ENCODE assay signal across 9 mouse cellular contexts in genomic region chr1:144197684-144198083, GRCm38 (mm10). TPM values are rescaled to one million over a fixed set of nuclear protein-coding genes. Genes with fewer than 3 reads are reported as not detected.
DNase-seq lines count a peak whose midpoint lies in the region; ATAC-seq lines count a peak whose summit lies in the region.
"Had no signal": no experiment of that assay in that cellular context is flagged by ENCODE, and none has a peak within 500 bp of the region (broad histone marks: within the 10 kb centered on the region; RNA-seq: fewer than 3 reads in every experiment).

No protein-coding gene starts in this region.

- no peak overlapping the region for H3K4me3 ChIP-seq in embryonic facial prominence, embryonic 11.5 days (ENCODE audit: low read depth, low read length)

- H3K36me3 ChIP-seq in embryonic facial prominence, embryonic 11.5 days (replicated peaks; ENCODE audit: control insufficient read depth, insufficient read depth, low read depth, low read length) = no peaks in the 10 kb centered on the region

- H3K9ac ChIP-seq in embryonic facial prominence, embryonic 11.5 days (replicated peaks; ENCODE audit: low read length) = no peak overlapping the region

- no peak overlapping the region for H3K27ac ChIP-seq in embryonic facial prominence, embryonic 11.5 days (replicated peaks; ENCODE audit: low read depth, low read length)

- no peaks in the 10 kb centered on the region for H3K9me3 ChIP-seq in embryonic facial prominence, embryonic 11.5 days (replicated peaks; ENCODE audit: control insufficient read depth, low read length)

- H3K4me2 ChIP-seq in embryonic facial prominence, embryonic 11.5 days (ENCODE audit: low read depth, low read length) = no peak overlapping the region

- no peaks in the 10 kb centered on the region for H3K27me3 ChIP-seq in embryonic facial prominence, embryonic 11.5 days (ENCODE audit: control insufficient read depth, insufficient read depth, low read length)

- no peak for ATAC-seq in embryonic facial prominence, embryonic 11.5 days (replicated peaks; ENCODE audit: insufficient number of reproducible peaks, low FRiP score, low TSS enrichment, low read depth)
- ATAC-seq in neutrophil, adult 5-6 weeks (ENCODE audit: extremely low read depth, insufficient number of reproducible peaks, low FRiP score, poor library complexity, severe bottlenecking) = peak; percentile 85; the same call in 1 of the 2 replicates

- H3K4me1 ChIP-seq in embryonic facial prominence, embryonic 11.5 days (ENCODE audit: control insufficient read depth, insufficient read depth, low read length) = no peaks in the 10 kb centered on the region

- intact Hi-C loops in left cerebral cortex, postnatal 25 days (cut with DNase I) = loop anchor here (5.0 kb wide), 3 partner anchors 155 to 395 kb away; no protein-coding TSS in a partner anchor

- 31% methylated on average over 3 of the region's 3 CpGs for WGBS in embryonic facial prominence, embryonic 11.5 days

- DNase-seq in layer of hippocampus, adult 11-12 months (ENCODE audit: low spot score) = peak; percentile 64
- no peak for DNase-seq in layer of hippocampus, adult 9-11 months
- DNase-seq in ES-CJ7 (ENCODE audit: low read depth, low spot score) = peak; percentile 63
- DNase-seq in adrenal gland, adult 18-20 months (ENCODE audit: low spot score in 2 of 2) = peak; percentile 31 to 50
- peak; percentile 82 for DNase-seq in embryonic facial prominence, embryonic 11.5 days (ENCODE audit: low spot score)
- peak; percentile 52 to 64 for DNase-seq in left cerebral cortex, postnatal 25 days (ENCODE audit: low spot score in 2 of 2)
- DNase-seq in T-cell, adult 2 months (ENCODE audit: low spot score) = no peak

RNA-seq across cellular contexts. Expression of gene Rgs13, which starts 20.5 kb away (rescaled TPM):
- not detected for total RNA-seq in adrenal gland, adult 18-20 months (2021)
- polyA plus RNA-seq in embryonic facial prominence, embryonic 11.5 days (2014; fragmentation: Nextera tagmentation; extraction: Ambion mirVana) = 0.14 and 0.45 TPM in 2 replicates
- total RNA-seq in left cerebral cortex, postnatal 25 days (2021) = 1 to 10 TPM in 1 of 2 experiments, under 1 TPM in 1; 0.57 to 1.3 TPM
- total RNA-seq in neutrophil, adult 5-6 weeks (2017) = 0.35 and 0.37 TPM in 2 replicates
- polyA plus RNA-seq: heart, embryonic 14.5 days had no signal

RNA-seq across cellular contexts. Expression of gene Rgs1, which starts 51.4 kb away (rescaled TPM):
- total RNA-seq in adrenal gland, adult 18-20 months (2021) = 1 to 10 TPM; 1.2 to 3.2 TPM
- 0.57 TPM in 1 of 2 replicates, not detected in the other for polyA plus RNA-seq in embryonic facial prominence, embryonic 11.5 days (2014; fragmentation: Nextera tagmentation; extraction: Ambion mirVana)
- under 1 TPM; 0.25 to 0.32 TPM for total RNA-seq in left cerebral cortex, postnatal 25 days (2021)
- 14.1 and 20.3 TPM in 2 replicates for total RNA-seq in neutrophil, adult 5-6 weeks (2017)

Comparison
In these comparisons a context has a peak if more than half of its experiments do, and no peak if none do; other contexts are left out.
1. DNase-seq: peak in layer of hippocampus, adult 11-12 months (single experiment), ES-CJ7 (single experiment), adrenal gland, adult 18-20 months (2 of 2), embryonic facial prominence, embryonic 11.5 days (single experiment) and left cerebral cortex, postnatal 25 days (2 of 2); none in layer of hippocampus, adult 9-11 months (single experiment) and T-cell, adult 2 months (single experiment).